Mouse (Mus musculus): Measurements from ENCODE around the gene Rpp38. TPM values are rescaled to one million over a fixed set of nuclear protein-coding genes. Genes with fewer than 3 reads are reported as not detected.
A peak's percentile ranks its signal among the peaks of the same experiment; 100 is the strongest.

The Rpp38 gene
- polyA plus RNA-seq, 1 experiment from 2014 or later: 25.6 TPM

GRCm38 (mm10) chr2:3353160-3353559 is 20.7 kb upstream of the Rpp38 start:
- ATAC-seq (replicated peaks; ENCODE audit: low FRiP score, low read depth): no peak
- Histone ChIP-seq H3K4me2 (ENCODE audit: low read length) (no peak overlapping the region), H3K9me3 (replicated peaks; ENCODE audit: low read length) (no peaks in the 10 kb centered on the region), H3K36me3 (ENCODE audit: insufficient read depth, low read length) (no peaks in the 10 kb centered on the region), H3K27me3 (ENCODE audit: insufficient read depth, low read length) (no peaks in the 10 kb centered on the region), H3K4me3 (replicated peaks; ENCODE audit: low read depth, low read length) (no peak overlapping the region), H3K27ac (no peak overlapping the region), H3K4me1 (replicated peaks; ENCODE audit: insufficient read depth, low read length) (no peaks in the 10 kb centered on the region), H3K9ac (ENCODE audit: low read depth, low read length) (no peak overlapping the region)
- no peak for DNase-seq (ENCODE audit: low spot score)
- TF ChIP-seq CTCF (IDR thresholded peaks at IDR 0.05; ENCODE audit: low read depth): no peak

GRCm38 (mm10) chr2:3348919-3349318 is 16.5 kb upstream of the Rpp38 start:
- no peak for ATAC-seq (replicated peaks; ENCODE audit: low FRiP score, low read depth)
- DNase-seq (ENCODE audit: low spot score): peak; percentile 79

GRCm38 (mm10) chr2:3348422-3348821 is 16.0 kb upstream of the Rpp38 start:
- Histone ChIP-seq H3K9ac (ENCODE audit: low read depth, low read length) (no peak overlapping the region), H3K27ac (no peak overlapping the region), H3K36me3 (ENCODE audit: insufficient read depth, low read length) (no peaks in the 10 kb centered on the region), H3K4me3 (replicated peaks; ENCODE audit: low read depth, low read length) (no peak overlapping the region), H3K9me3 (replicated peaks; ENCODE audit: low read length) (no peaks in the 10 kb centered on the region), H3K27me3 (ENCODE audit: insufficient read depth, low read length) (no peaks in the 10 kb centered on the region), H3K4me2 (ENCODE audit: low read length) (no peak overlapping the region), H3K4me1 (replicated peaks; ENCODE audit: insufficient read depth, low read length) (no peaks in the 10 kb centered on the region)
- WGBS: 80% methylated on average over 4 of the region's 4 CpGs
- no peak for TF ChIP-seq CTCF (IDR thresholded peaks at IDR 0.05; ENCODE audit: low read depth)
- ATAC-seq (replicated peaks; ENCODE audit: low FRiP score, low read depth): no peak
- DNase-seq (ENCODE audit: low spot score): no peak

More at GRCm38 (mm10) chr2:3348919-3349318, 16.5 kb upstream of the Rpp38 start:
- Histone ChIP-seq H3K27ac (no peak overlapping the region), H3K36me3 (ENCODE audit: insufficient read depth, low read length) (no peaks in the 10 kb centered on the region), H3K4me3 (replicated peaks; ENCODE audit: low read depth, low read length) (no peak overlapping the region), H3K9me3 (replicated peaks; ENCODE audit: low read length) (no peaks in the 10 kb centered on the region), H3K27me3 (ENCODE audit: insufficient read depth, low read length) (no peaks in the 10 kb centered on the region), H3K4me2 (ENCODE audit: low read length) (no peak overlapping the region), H3K4me1 (replicated peaks; ENCODE audit: insufficient read depth, low read length) (no peaks in the 10 kb centered on the region), H3K9ac (ENCODE audit: low read depth, low read length) (no peak overlapping the region)
- TF ChIP-seq CTCF (IDR thresholded peaks at IDR 0.05; ENCODE audit: low read depth): peak; percentile 77
- WGBS: 16% methylated on average over 3 of the region's 3 CpGs

- H3K9me3 ChIP-seq (replicated peaks; ENCODE audit: low read length): no peaks in the 10 kb centered on the region
- no peak for TF ChIP-seq CTCF (IDR thresholded peaks at IDR 0.05; ENCODE audit: low read depth)
- 0 out of 2 replicates have a peak, but pooled peaks have one; percentile 21 for ATAC-seq (replicated peaks; ENCODE audit: low FRiP score, low read depth)
- no peak within 1 kb of the TSS for H3K27ac ChIP-seq
- 0 out of 2 replicates have a peak, but pooled peaks cover 2% of the 10 kb centered on the region for H3K27me3 ChIP-seq (ENCODE audit: insufficient read depth, low read length)
- no peaks in the 10 kb centered on the region for H3K4me1 ChIP-seq (replicated peaks; ENCODE audit: insufficient read depth, low read length)
- peak; percentile 81 for DNase-seq (ENCODE audit: low spot score)
- H3K9ac ChIP-seq (ENCODE audit: low read depth, low read length): peak within 1 kb of the TSS; percentile 43; the same call in 1 of the 2 replicates
- 4% methylated on average over 20 of the region's 20 CpGs for WGBS
- H3K4me3 ChIP-seq (replicated peaks; ENCODE audit: low read depth, low read length): peak within 1 kb of the TSS; percentile 31
- H3K4me2 ChIP-seq (ENCODE audit: low read length): peak within 1 kb of the TSS; percentile 63
- no peaks in the 10 kb centered on the region for H3K36me3 ChIP-seq (ENCODE audit: insufficient read depth, low read length)
Observed at GRCm38 (mm10) chr2:3335611-3336301, 3.3 kb upstream of the Rpp38 start, which contains the start of gene Acbd7. Gene Acbd7, plus strand, starts transcription at chr2:3336168.

GRCm38 (mm10) chr2:3333761-3334160 is 1.3 kb upstream of the Rpp38 start:
- ATAC-seq (replicated peaks; ENCODE audit: low FRiP score, low read depth) (no peak), DNase-seq (ENCODE audit: low spot score) (no peak)
- 94% methylated on average over 12 of the region's 12 CpGs for WGBS
- Histone ChIP-seq H3K4me3 (replicated peaks; ENCODE audit: low read depth, low read length) (no peak overlapping the region), H3K9me3 (replicated peaks; ENCODE audit: low read length) (no peaks in the 10 kb centered on the region), H3K27ac (no peak overlapping the region), H3K4me2 (ENCODE audit: low read length) (no peak overlapping the region), H3K9ac (ENCODE audit: low read depth, low read length) (no peak overlapping the region), H3K27me3 (ENCODE audit: insufficient read depth, low read length) (0 out of 2 replicates have a peak, but pooled peaks cover 2% of the 10 kb centered on the region), H3K36me3 (ENCODE audit: insufficient read depth, low read length) (0 out of 2 replicates have a peak, but pooled peaks cover 4% of the 10 kb centered on the region), H3K4me1 (replicated peaks; ENCODE audit: insufficient read depth, low read length) (no peaks in the 10 kb centered on the region)
- TF ChIP-seq CTCF (IDR thresholded peaks at IDR 0.05; ENCODE audit: low read depth): no peak

- WGBS: under 1% methylated on average over 21 of the region's 21 CpGs
- H3K4me1 ChIP-seq (replicated peaks; ENCODE audit: insufficient read depth, low read length): no peaks in the 10 kb centered on the region
- peak overlapping the region; percentile 58 for H3K4me3 ChIP-seq (replicated peaks; ENCODE audit: low read depth, low read length)
- H3K9me3 ChIP-seq (replicated peaks; ENCODE audit: low read length): no peaks in the 10 kb centered on the region
- H3K27me3 ChIP-seq (ENCODE audit: insufficient read depth, low read length): 0 out of 2 replicates have a peak, but pooled peaks cover 2% of the 10 kb centered on the region
- H3K4me2 ChIP-seq (ENCODE audit: low read length): peak overlapping the region; percentile 88
- no peak for ATAC-seq (replicated peaks; ENCODE audit: low FRiP score, low read depth)
- 0 out of 2 replicates have a peak, but pooled peaks cover 4% of the 10 kb centered on the region for H3K36me3 ChIP-seq (ENCODE audit: insufficient read depth, low read length)
- no peak for TF ChIP-seq CTCF (IDR thresholded peaks at IDR 0.05; ENCODE audit: low read depth)
- DNase-seq (ENCODE audit: low spot score): peak; percentile 53
- H3K9ac ChIP-seq (ENCODE audit: low read depth, low read length): peak overlapping the region; percentile 70
- peak overlapping the region; percentile 78 for H3K27ac ChIP-seq
Observed at GRCm38 (mm10) chr2:3332056-3332455, 387 bp downstream of the Rpp38 start.

Measured in kidney, postnatal 0 days (tissue).